Mouse (Mus musculus) CH12.LX (cell line): Measurements from ENCODE around the gene 1300017J02Rik. TPM values are rescaled to one million over a fixed set of nuclear protein-coding genes. Genes with fewer than 3 reads are reported as not detected.

ENCODE experiments used
- DNase-seq: peaks from one replicate; pipeline ENCODE4 v3.0.0-alpha.2; 2013; ENCODE audit errors: extremely low read depth
- H3K27ac ChIP-seq: 2 replicates; pipeline ENCODE4 v1.5.1; 2012; ENCODE audit warnings: low read depth, mild to moderate bottlenecking, control low read depth, moderate library complexity; ENCODE audit not compliant: insufficient read depth
- H3K27me3 ChIP-seq: replicated peaks from 2 replicates; pipeline ENCODE3; 2012; ENCODE audit warnings: inconsistent platforms
- H3K36me3 ChIP-seq, 2 experiments: replicated peaks in 1 of 2; 2 replicates each; pipeline versions ENCODE3 to v1.6.1; 2012; ENCODE audit warnings: inconsistent platforms in 1 of 2, low read length in 1 of 2, mild to moderate bottlenecking in 1 of 2, mixed read lengths in 1 of 2, moderate library complexity in 1 of 2; ENCODE audit not compliant: control insufficient read depth in 1 of 2, insufficient read depth in 1 of 2
- H3K4me1 ChIP-seq, 2 experiments: 2 replicates each; pipeline ENCODE4 v1.6.1; 2012; ENCODE audit warnings: inconsistent platforms in 1 of 2, moderate library complexity in 1 of 2; ENCODE audit not compliant: insufficient read depth in 2 of 2, control insufficient read depth in 1 of 2
- H3K4me2 ChIP-seq: 2 replicates; pipeline ENCODE4 v1.6.1; 2012; ENCODE audit warnings: low read depth, mild to moderate bottlenecking, control low read depth; ENCODE audit not compliant: poor library complexity, insufficient read depth, severe bottlenecking
- H3K4me3 ChIP-seq, 3 experiments: fragments of 150-350 bp in 1 of 3; sonication (generic) in 1 of 3; replicated peaks in 1 of 3; 2 replicates each; pipeline versions ENCODE3 to v1.5.1; 2011 to 2012; ENCODE audit warnings: low read depth in 2 of 3, low read length in 2 of 3, mild to moderate bottlenecking in 2 of 3, moderate library complexity in 2 of 3, control low read depth in 1 of 3, improper control_type of control experiment in 1 of 3, inconsistent platforms in 1 of 3, mixed read lengths in 1 of 3; ENCODE audit not compliant: poor library complexity in 1 of 3
- H3K79me2 ChIP-seq: replicated peaks from 2 replicates; pipeline ENCODE4 v1.6.1; 2012; ENCODE audit warnings: mild to moderate bottlenecking, moderate library complexity; ENCODE audit not compliant: control insufficient read depth, poor library complexity, insufficient read depth, severe bottlenecking; ENCODE audit errors: extremely low read depth
- H3K9ac ChIP-seq: 2 replicates; pipeline ENCODE4 v1.6.1; 2012; ENCODE audit warnings: low read depth, mild to moderate bottlenecking, control low read depth, moderate library complexity; ENCODE audit not compliant: insufficient read depth
- H3K9me3 ChIP-seq: replicated peaks from 2 replicates; pipeline ENCODE3; 2012; ENCODE audit warnings: low read length, inconsistent platforms, mixed read lengths
- BHLHE40 ChIP-seq: IDR thresholded peaks from 2 replicates; pipeline ENCODE4 v1.6.1; 2011; ENCODE audit warnings: mild to moderate bottlenecking, low read depth, low read length, improper control_type of control experiment
- E2F4 ChIP-seq: IDR thresholded peaks from 2 replicates; pipeline ENCODE4 v1.6.1; 2011; ENCODE audit warnings: low read depth, low read length, improper control_type of control experiment; ENCODE audit not compliant: insufficient replicate concordance
- GABPA ChIP-seq: IDR thresholded peaks from 2 replicates; pipeline ENCODE4 v1.6.1; 2012; ENCODE audit warnings: low read depth, low read length, improper control_type of control experiment, inconsistent platforms; ENCODE audit not compliant: insufficient replicate concordance
- IRF4 ChIP-seq: IDR thresholded peaks from 2 replicates; pipeline ENCODE4 v1.6.1; 2014; ENCODE audit warnings: low read depth, mild to moderate bottlenecking, inconsistent platforms, low read length, improper control_type of control experiment
- JUN ChIP-seq: IDR thresholded peaks from 2 replicates; pipeline ENCODE4 v1.6.1; 2011; ENCODE audit warnings: low read depth, mild to moderate bottlenecking, low read length, improper control_type of control experiment, moderate library complexity; ENCODE audit not compliant: insufficient read depth
- MEF2A ChIP-seq: IDR thresholded peaks from 2 replicates; pipeline ENCODE4 v1.6.1; 2014; ENCODE audit warnings: low read depth, mild to moderate bottlenecking, inconsistent platforms, low read length, improper control_type of control experiment, borderline replicate concordance
- MXI1 ChIP-seq: IDR thresholded peaks from 2 replicates; pipeline ENCODE4 v1.6.1; 2011; ENCODE audit warnings: mild to moderate bottlenecking, low read depth, low read length, improper control_type of control experiment
- MYC ChIP-seq: IDR thresholded peaks from 2 replicates; pipeline ENCODE4 v1.6.1; 2011; ENCODE audit warnings: low read depth, mild to moderate bottlenecking, improper control_type of control experiment, low read length
- NELFE ChIP-seq: IDR thresholded peaks from 2 replicates; pipeline ENCODE4 v1.6.1; 2011; ENCODE audit warnings: low read depth, low read length, improper control_type of control experiment
- PAX5 ChIP-seq: IDR thresholded peaks from 2 replicates; pipeline ENCODE4 v1.6.1; 2012; ENCODE audit warnings: low read length, inconsistent platforms, mixed read lengths
- POLR2A ChIP-seq: IDR thresholded peaks from 2 replicates; pipeline ENCODE4 v1.6.1; 2011; ENCODE audit warnings: low read depth, mild to moderate bottlenecking, improper control_type of control experiment, low read length
- POLR2AphosphoS2 ChIP-seq: IDR thresholded peaks from 2 replicates; pipeline ENCODE4 v1.6.1; 2011; ENCODE audit warnings: low read depth, low read length, improper control_type of control experiment
- RAD21 ChIP-seq: IDR thresholded peaks from 2 replicates; pipeline ENCODE4 v1.6.1; 2011; ENCODE audit warnings: low read depth, mild to moderate bottlenecking, low read length, improper control_type of control experiment, moderate library complexity
- TCF12 ChIP-seq: IDR thresholded peaks from 2 replicates; pipeline ENCODE4 v1.6.1; 2014; ENCODE audit warnings: low read depth, mild to moderate bottlenecking, inconsistent platforms, low read length, improper control_type of control experiment
- USF2 ChIP-seq: conservative IDR thresholded peaks from 2 replicates; pipeline ENCODE4 v1.6.1; 2011; ENCODE audit warnings: low read depth, low read length, improper control_type of control experiment
- ZC3H11A ChIP-seq: IDR thresholded peaks from 2 replicates; pipeline ENCODE4 v1.6.1; 2012; ENCODE audit warnings: low read depth, mild to moderate bottlenecking, inconsistent platforms, low read length, improper control_type of control experiment
- ZNF384 ChIP-seq: IDR thresholded peaks from 2 replicates; pipeline ENCODE4 v1.6.1; 2012; ENCODE audit warnings: low read depth, low read length, improper control_type of control experiment, inconsistent platforms
- dilution Hi-C: fragments of 300-500 bp; cut with MboI; formaldehyde crosslinking; loops from 2 replicates; pipeline ENCODE4 v1.14.3; 2020; ENCODE audit warnings: low sequenced_read_pairs; ENCODE audit not compliant: extremely low pct_unique_long_range_greater_than_20kb, extremely low pct_ligation_motif_present
- in situ Hi-C: fragments of 300-500 bp; cut with MboI; formaldehyde crosslinking; loops from 3 replicates; pipeline ENCODE4 v1.14.3; 2019; ENCODE audit warnings: low sequenced_read_pairs, low pct_ligation_motif_present, low pct_unique_long_range_greater_than_20kb, mixed read lengths
- polyA plus RNA-seq: library from polyadenylated mRNA; unstranded; fragments of >175 nt; gene quantifications from 2 replicates; pipeline ENCODE4 v1.2.1, GENCODE M21; 2012; ENCODE audit warnings: low read depth; ENCODE audit not compliant: insufficient read length
- total RNA-seq, 2 experiments: library from RNA; depleted of rRNA; stranded (reverse); fragments of 300-350 nt in 1 of 2; fragments of >200 nt in 1 of 2; gene quantifications; 2 replicates each; pipeline ENCODE4 v1.2.3; 2012 to 2014

Gene 1300017J02Rik
- total and polyA plus RNA-seq, 3 experiments: 0.59 to 0.81 TPM; not detected in 1

DNA sequence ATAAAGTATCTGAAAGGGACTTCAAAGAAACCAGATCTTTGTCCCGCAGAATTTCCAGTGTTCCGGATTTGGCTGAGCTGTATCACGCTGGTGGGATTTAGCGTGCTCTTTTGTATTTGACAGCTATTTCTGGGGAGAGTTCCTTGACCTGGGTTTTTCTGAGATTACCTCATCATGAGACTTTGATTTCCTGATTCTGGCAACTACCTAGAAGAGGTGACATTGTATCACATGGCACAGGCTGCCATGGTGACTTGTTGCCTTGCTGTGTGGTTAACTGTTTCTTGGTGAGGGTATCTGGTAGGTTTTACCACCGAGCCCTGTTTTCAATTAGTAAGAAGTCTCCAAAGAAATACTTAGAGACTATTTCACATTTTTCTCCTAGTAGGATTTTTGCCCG, 65.4 kb downstream of the 1300017J02Rik start:
- H3K9me3 ChIP-seq: no peaks in the 10 kb centered on the region
- H3K27ac ChIP-seq: no peak overlapping the region
- no peaks in the 10 kb centered on the region for H3K79me2 ChIP-seq
- in situ Hi-C loops (no loop called here), dilution Hi-C loops (no loop called here)
- no peak for DNase-seq
- TF ChIP-seq BHLHE40: no peak
- no peak for TF ChIP-seq GABPA
- TF ChIP-seq MYC: no peak
- TF ChIP-seq ZNF384: no peak
- H3K4me1 ChIP-seq: no peaks in the 10 kb centered on the region; a peak in 1 of 4 replicates
- no peak overlapping the region for H3K9ac ChIP-seq
- no peak overlapping the region for H3K4me2 ChIP-seq
- H3K36me3 ChIP-seq: no peaks in the 10 kb centered on the region
- no peak overlapping the region for H3K4me3 ChIP-seq
- peaks cover 7% of the 10 kb centered on the region for H3K27me3 ChIP-seq

DNA sequence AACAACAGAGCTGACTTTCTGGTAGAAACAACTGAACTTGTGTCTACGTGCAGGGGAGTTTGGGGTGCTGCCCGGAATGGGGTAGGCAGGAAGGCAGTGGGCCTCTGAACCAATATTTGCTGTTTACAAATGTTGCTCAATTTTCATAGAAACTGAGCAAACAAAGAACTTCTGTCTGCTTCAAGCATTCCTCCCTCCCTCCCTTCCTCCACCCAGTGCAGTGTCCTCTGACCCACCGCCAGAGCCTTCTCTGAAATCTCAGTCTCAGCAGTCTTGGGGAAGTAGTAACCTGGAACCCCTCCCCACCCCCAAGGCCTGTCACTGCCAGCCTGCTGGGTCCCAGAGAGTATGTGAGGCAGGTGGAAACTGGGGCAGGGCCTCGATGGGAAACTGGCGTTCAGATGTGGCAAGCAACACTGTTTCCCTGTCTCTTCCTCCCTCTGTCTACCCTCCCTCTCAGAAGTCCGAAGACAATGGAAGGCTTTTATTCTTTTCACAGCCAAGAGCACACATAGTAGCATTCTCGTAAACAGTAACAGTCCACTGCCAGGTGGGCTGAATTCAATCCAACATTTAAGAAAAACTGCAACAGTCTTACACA, 70.2 kb downstream of the 1300017J02Rik start:
- Histone ChIP-seq H3K27me3 (peaks cover 4% of the 10 kb centered on the region), H3K27ac (no peak overlapping the region), H3K36me3 (no peaks in the 10 kb centered on the region), H3K4me1 (no peaks in the 10 kb centered on the region; a peak in 1 of 4 replicates), H3K4me2 (no peak overlapping the region), H3K79me2 (no peaks in the 10 kb centered on the region), H3K9ac (no peak overlapping the region)
- in situ Hi-C loops (no loop called here), dilution Hi-C loops (no loop called here)
- DNase-seq: no peak
- TF ChIP-seq POLR2A: no peak
- TF ChIP-seq TCF12: no peak
- no peak for TF ChIP-seq POLR2AphosphoS2
- TF ChIP-seq IRF4: no peak
- TF ChIP-seq MEF2A: no peak
- TF ChIP-seq PAX5: no peak
- TF ChIP-seq MXI1: no peak
- TF ChIP-seq NELFE: no peak
- TF ChIP-seq, all 38 proteins: peak for 0
- Histone ChIP-seq H3K4me3 (no peak overlapping the region), H3K9me3 (no peaks in the 10 kb centered on the region)

- Histone ChIP-seq H3K9ac (no peak overlapping the region), H3K4me2 (no peak overlapping the region), H3K4me3 (no peak overlapping the region), H3K27ac (no peak overlapping the region), H3K27me3 (peaks cover 7% of the 10 kb centered on the region), H3K4me1 (no peaks in the 10 kb centered on the region; a peak in 1 of 4 replicates), H3K9me3 (no peaks in the 10 kb centered on the region), H3K36me3 (no peaks in the 10 kb centered on the region), H3K79me2 (no peaks in the 10 kb centered on the region)
- no peak for DNase-seq
- TF ChIP-seq RAD21 (no peak), BHLHE40 (no peak), E2F4 (no peak), ZNF384 (no peak), JUN (no peak), USF2 (no peak), ZC3H11A (no peak)
- dilution Hi-C loops: no loop called here
- in situ Hi-C loops: no loop called here
Observed at GRCm38 (mm10) chr9:103234059-103234458, 70.8 kb downstream of the 1300017J02Rik start.
